Mouse (Mus musculus): Measurements from ENCODE around the gene Rab7. TPM values are rescaled to one million over a fixed set of nuclear protein-coding genes. Genes with fewer than 3 reads are reported as not detected.

Gene Rab7
- total RNA-seq, 2 experiments from 2014 or later, result 305 to 332 TPM

- DNase-seq (ENCODE audit: low spot score in 2 of 2), result no peak
These were observed 20.0 kb upstream of the Rab7 start for GRCm38 (mm10) chr6:88065116-88065515.

GRCm38 (mm10) chr6:88064072-88064642 is 19.1 kb upstream of the Rab7 start:
- no peak for DNase-seq (ENCODE audit: low spot score in 2 of 2)
- TF ChIP-seq CTCF (conservative IDR thresholded peaks at IDR 0.05), result no peak

More at GRCm38 (mm10) chr6:88065116-88065515, 20.0 kb upstream of the Rab7 start:
- no peak for TF ChIP-seq CTCF (conservative IDR thresholded peaks at IDR 0.05)
- H3K4me3 ChIP-seq, result no peak overlapping the region
- H3K27ac ChIP-seq, result peak overlapping the region; percentile 70; the same call in 1 of the 2 replicates

GRCm38 (mm10) chr6:88062398-88062797 is 17.3 kb upstream of the Rab7 start:
- DNase-seq (ENCODE audit: low spot score in 2 of 2), result no peak
- Histone ChIP-seq H3K4me3 (no peak overlapping the region), H3K27ac (no peak overlapping the region)
- TF ChIP-seq CTCF (conservative IDR thresholded peaks at IDR 0.05), result no peak

More at GRCm38 (mm10) chr6:88064072-88064642, 19.1 kb upstream of the Rab7 start:
- peak overlapping the region; percentile 5; the same call in 1 of the 2 replicates for H3K27ac ChIP-seq
- H3K4me3 ChIP-seq, result no peak overlapping the region

- Histone ChIP-seq H3K27ac (no peak overlapping the region), H3K4me3 (no peak overlapping the region)
- TF ChIP-seq CTCF (conservative IDR thresholded peaks at IDR 0.05), result no peak
- DNase-seq (ENCODE audit: low spot score in 2 of 2), result no peak
These were observed 16.3 kb upstream of the Rab7 start for GRCm38 (mm10) chr6:88061406-88061805.

- Histone ChIP-seq H3K27ac (no peak overlapping the region), H3K4me3 (no peak overlapping the region)
- DNase-seq (ENCODE audit: low spot score in 2 of 2), result no peak
- no peak for TF ChIP-seq CTCF (conservative IDR thresholded peaks at IDR 0.05)
These were observed 15.5 kb upstream of the Rab7 start for GRCm38 (mm10) chr6:88060602-88061001.

GRCm38 (mm10) chr6:88059903-88060302 is 14.8 kb upstream of the Rab7 start:
- Histone ChIP-seq H3K27ac (no peak overlapping the region), H3K4me3 (no peak overlapping the region)
- no peak for TF ChIP-seq CTCF (conservative IDR thresholded peaks at IDR 0.05)
- DNase-seq (ENCODE audit: low spot score in 2 of 2), result no peak

- Histone ChIP-seq H3K4me3 (no peak overlapping the region), H3K27ac (no peak overlapping the region)
- no peak for DNase-seq (ENCODE audit: low spot score in 2 of 2)
- no peak for TF ChIP-seq CTCF (conservative IDR thresholded peaks at IDR 0.05)
These were observed 11.8 kb upstream of the Rab7 start for GRCm38 (mm10) chr6:88056866-88057265.

- no peak for TF ChIP-seq CTCF (conservative IDR thresholded peaks at IDR 0.05)
- H3K27ac ChIP-seq, result no peak overlapping the region
- H3K4me3 ChIP-seq, result no peak overlapping the region
- DNase-seq (ENCODE audit: low spot score in 2 of 2), result no peak
These were observed 10.6 kb upstream of the Rab7 start for GRCm38 (mm10) chr6:88055663-88056062.

- no peak overlapping the region for H3K4me3 ChIP-seq
- H3K27ac ChIP-seq, result no peak overlapping the region
- no peak for DNase-seq (ENCODE audit: low spot score in 2 of 2)
- no peak for TF ChIP-seq CTCF (conservative IDR thresholded peaks at IDR 0.05)
These were observed 9.2 kb upstream of the Rab7 start for GRCm38 (mm10) chr6:88054081-88054835.

GRCm38 (mm10) chr6:88053228-88054080 is 8.4 kb upstream of the Rab7 start:
- no peak for DNase-seq (ENCODE audit: low spot score in 2 of 2)
- H3K27ac ChIP-seq, result no peak overlapping the region
- TF ChIP-seq CTCF (conservative IDR thresholded peaks at IDR 0.05), result no peak
- no peak overlapping the region for H3K4me3 ChIP-seq

- Histone ChIP-seq H3K4me3 (no peak overlapping the region), H3K27ac (no peak overlapping the region)
- no peak for TF ChIP-seq CTCF (conservative IDR thresholded peaks at IDR 0.05)
- DNase-seq (ENCODE audit: low spot score in 2 of 2), result no peak
These were observed 6.1 kb upstream of the Rab7 start for GRCm38 (mm10) chr6:88051206-88051605.

GRCm38 (mm10) chr6:88049008-88049407 is 3.9 kb upstream of the Rab7 start:
- H3K27ac ChIP-seq, result no peak overlapping the region
- DNase-seq (ENCODE audit: low spot score in 2 of 2), result no peak
- H3K4me3 ChIP-seq, result no peak overlapping the region
- TF ChIP-seq CTCF (conservative IDR thresholded peaks at IDR 0.05), result no peak

- H3K27ac ChIP-seq, result no peak overlapping the region
- H3K4me3 ChIP-seq, result no peak overlapping the region
- no peak for DNase-seq (ENCODE audit: low spot score in 2 of 2)
- TF ChIP-seq CTCF (conservative IDR thresholded peaks at IDR 0.05), result no peak
These were observed 2.8 kb upstream of the Rab7 start for GRCm38 (mm10) chr6:88047853-88048252.
